Mouse (Mus musculus) lung, postnatal 0 days (tissue): Measurements from ENCODE around the gene Smim20. TPM values are rescaled to one million over a fixed set of nuclear protein-coding genes. Genes with fewer than 3 reads are reported as not detected.
A peak's percentile ranks its signal among the peaks of the same experiment; 100 is the strongest.

Experiments used
- ATAC-seq: fragments of 200-750 bp; cut with Nextera tagmentation; 2 replicates; pipeline ENCODE4 v1.8.0; 2017; ENCODE audit warnings: moderate library complexity
- DNase-seq: peaks from one replicate; pipeline ENCODE4 v3.0.0-alpha.2; 2016; ENCODE audit warnings: low spot score
- H3K27ac ChIP-seq: fragments of 300-500 bp; sonication (generic); 2 replicates; pipeline ENCODE4 v1.5.1; 2014; ENCODE audit warnings: antibody characterized with exemption, mild to moderate bottlenecking, low read length, mixed read lengths
- H3K27me3 ChIP-seq: fragments of 300-500 bp; sonication (generic); replicated peaks from 2 replicates; pipeline ENCODE4 v1.6.1; 2014; ENCODE audit warnings: low read length, mixed read lengths; ENCODE audit not compliant: insufficient read depth
- H3K36me3 ChIP-seq: fragments of 300-500 bp; sonication (generic); 2 replicates; pipeline ENCODE4 v1.6.1; 2014; ENCODE audit warnings: low read length, mixed read lengths; ENCODE audit not compliant: insufficient read depth
- H3K4me1 ChIP-seq: fragments of 300-500 bp; sonication (generic); 2 replicates; pipeline ENCODE4 v1.6.1; 2014; ENCODE audit warnings: antibody characterized with exemption, low read depth, low read length, mixed read lengths; ENCODE audit not compliant: insufficient read depth
- H3K4me2 ChIP-seq: fragments of 300-500 bp; sonication (generic); replicated peaks from 2 replicates; pipeline ENCODE4 v1.6.1; 2014; ENCODE audit warnings: low read depth, mild to moderate bottlenecking, low read length, moderate library complexity, mixed read lengths
- H3K4me3 ChIP-seq: fragments of 300-500 bp; sonication (generic); 2 replicates; pipeline ENCODE4 v1.5.1; 2014; ENCODE audit warnings: low read depth, low read length
- H3K9ac ChIP-seq: fragments of 300-500 bp; sonication (generic); replicated peaks from 2 replicates; pipeline ENCODE4 v1.6.1; 2014; ENCODE audit warnings: low read depth, mild to moderate bottlenecking
- H3K9me3 ChIP-seq: fragments of 300-500 bp; sonication (generic); 2 replicates; pipeline ENCODE4 v1.6.1; 2016; ENCODE audit warnings: low read length, mixed read lengths
- CTCF ChIP-seq: IDR thresholded peaks from 2 replicates; pipeline ENCODE4 v1.5.1; 2016; ENCODE audit warnings: antibody characterized with exemption, mild to moderate bottlenecking
- EP300 ChIP-seq: IDR thresholded peaks from 2 replicates; pipeline ENCODE4 v1.6.1; 2016; ENCODE audit warnings: antibody characterized with exemption, mild to moderate bottlenecking, control low read depth
- whole genome bisulfite sequencing: fragments of 180-500 bp; shearing (Covaris S2); extraction: QIAGEN DNeasy Blood & Tissue Kit; methylation state at CpG from one replicate; pipeline ENCODE4 v1.1.7; 2014; 5-methylcytosine and 5-hydroxymethylcytosine counted together
- polyA plus RNA-seq: library from polyadenylated mRNA; unstranded; fragments of >200 nt; fragmentation: Nextera tagmentation; extraction: Ambion mirVana; gene quantifications from 2 replicates; pipeline ENCODE4 v1.2.1, GENCODE M21; 2015

Gene Smim20
- polyA plus RNA-seq, result 85.6 and 88.2 TPM in 2 replicates

DNA sequence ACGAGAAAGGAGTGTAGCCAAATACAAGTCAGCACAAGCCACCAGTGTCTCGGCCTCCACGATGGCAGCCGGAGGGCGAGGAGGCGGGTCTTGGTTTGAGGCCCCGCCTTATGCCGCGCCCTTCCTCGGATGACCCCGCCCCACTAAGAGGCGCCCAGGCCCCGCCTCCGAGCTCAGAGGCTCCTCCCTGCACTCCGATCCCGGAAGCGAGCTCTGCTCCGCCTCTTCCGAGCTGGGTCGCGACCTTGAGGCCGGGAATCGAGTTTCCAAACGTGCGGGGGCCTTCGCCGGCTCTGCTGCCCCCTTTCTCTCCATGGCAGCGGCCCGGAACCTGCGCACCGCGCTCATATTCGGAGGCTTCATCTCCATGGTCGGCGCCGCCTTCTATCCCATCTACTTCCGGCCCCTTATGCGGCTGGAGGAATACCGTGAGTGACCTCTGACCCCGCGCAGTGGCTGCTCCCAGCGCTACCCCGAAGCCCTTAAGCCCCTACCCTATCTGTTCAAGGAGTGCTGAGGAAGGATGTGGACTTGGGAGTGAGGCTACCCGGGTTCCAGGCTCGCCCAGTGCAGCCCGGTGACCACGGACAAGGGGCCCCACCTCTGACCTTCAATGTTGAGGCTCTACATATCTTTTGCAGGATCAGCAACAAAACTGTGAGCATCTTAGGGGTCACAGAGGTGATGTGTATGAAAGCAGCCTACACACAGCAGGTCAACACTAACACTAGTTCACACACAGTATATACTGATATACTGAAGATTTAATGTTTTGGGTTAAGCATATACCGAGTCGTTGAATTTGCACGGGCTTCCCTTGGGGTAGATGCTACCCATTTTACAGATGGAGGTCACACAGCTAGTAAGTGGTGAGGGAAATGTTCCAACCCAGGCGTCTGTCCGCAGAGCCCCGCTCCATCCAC, at the start of gene Smim20:
Smim20 (plus strand) TSS at position 153 of the 923 bp plus-strand sequence.
- peak within 1 kb of the TSS; percentile 71 for H3K27ac ChIP-seq
- peak within 1 kb of the TSS; percentile 68 for H3K4me3 ChIP-seq
- no peaks in the 10 kb centered on the region for H3K9me3 ChIP-seq
- 13% methylated on average over 44 of the region's 53 CpGs for WGBS
- no peaks in the 10 kb centered on the region for H3K27me3 ChIP-seq
- peak within 1 kb of the TSS; percentile 72 for H3K9ac ChIP-seq
- TF ChIP-seq EP300, result no peak
- peak; percentile 16; the same call in 1 of the 2 replicates for TF ChIP-seq CTCF
- peaks cover 5% of the 10 kb centered on the region; the same call in 1 of the 2 replicates for H3K4me1 ChIP-seq
- peak within 1 kb of the TSS; percentile 87 for H3K4me2 ChIP-seq
- peak; percentile 94 for DNase-seq
- no peaks in the 10 kb centered on the region for H3K36me3 ChIP-seq
- peak; percentile 98 for ATAC-seq

DNA sequence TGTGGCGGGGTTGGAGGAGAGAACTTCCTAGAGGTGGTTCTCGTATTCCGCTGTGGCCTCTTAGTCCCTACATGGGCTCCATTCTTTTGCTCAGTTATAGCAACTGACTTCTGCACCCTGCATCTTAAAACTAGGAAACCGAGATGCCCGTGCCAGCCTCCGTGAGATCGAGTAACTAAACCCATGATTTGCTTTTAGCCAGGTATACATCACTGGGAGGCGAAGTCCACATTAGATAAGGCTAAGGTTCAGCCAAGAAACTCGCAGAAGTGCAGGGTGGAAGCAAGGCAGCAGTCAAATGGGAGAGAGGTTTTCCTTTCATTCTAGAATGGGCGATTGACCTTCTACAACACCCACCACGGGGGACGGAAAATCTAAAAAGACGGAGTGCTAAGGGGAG, 41.4 kb upstream of the Smim20 start:
- no peak overlapping the region for H3K27ac ChIP-seq
- no peak for TF ChIP-seq EP300
- no peak for TF ChIP-seq CTCF
- no peak overlapping the region for H3K9ac ChIP-seq
- H3K9me3 ChIP-seq, result no peaks in the 10 kb centered on the region
- H3K4me1 ChIP-seq, result no peaks in the 10 kb centered on the region
- DNase-seq, result no peak
- ATAC-seq, result no peak
- no peaks in the 10 kb centered on the region for H3K27me3 ChIP-seq
- H3K4me2 ChIP-seq, result no peak overlapping the region
- H3K36me3 ChIP-seq, result no peaks in the 10 kb centered on the region
- WGBS, result 78% methylated on average over 13 of the region's 13 CpGs
- H3K4me3 ChIP-seq, result no peak overlapping the region

DNA sequence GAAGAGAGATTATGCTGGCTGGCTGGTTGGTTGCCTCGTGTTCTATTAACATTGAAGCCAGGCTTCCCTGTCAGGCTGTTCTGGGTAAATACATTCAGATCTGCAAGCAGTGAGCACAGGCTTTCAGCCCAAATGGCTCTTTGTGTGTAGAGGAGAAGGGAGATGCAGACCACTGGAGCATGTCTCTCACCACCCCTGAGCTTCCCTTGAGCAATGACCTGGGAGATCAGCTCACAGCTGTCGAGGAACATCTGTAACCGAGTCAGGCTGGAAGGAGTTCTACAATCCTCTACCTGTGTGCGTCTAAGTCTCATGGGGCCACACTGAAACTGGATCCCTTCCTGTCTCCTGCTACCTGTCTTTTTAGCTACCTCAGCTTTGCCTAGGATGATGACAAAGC, 36.3 kb upstream of the Smim20 start:
- Histone ChIP-seq H3K4me2 (no peak overlapping the region), H3K9me3 (no peaks in the 10 kb centered on the region), H3K27ac (no peak overlapping the region), H3K4me1 (no peaks in the 10 kb centered on the region), H3K27me3 (no peaks in the 10 kb centered on the region; the same call in 1 of the 2 replicates), H3K9ac (no peak overlapping the region), H3K36me3 (no peaks in the 10 kb centered on the region), H3K4me3 (no peak overlapping the region)
- ATAC-seq (no peak), DNase-seq (no peak)
- no peak for TF ChIP-seq CTCF
- no peak for TF ChIP-seq EP300
- WGBS, result 61% methylated on average over 4 of the region's 4 CpGs

DNA sequence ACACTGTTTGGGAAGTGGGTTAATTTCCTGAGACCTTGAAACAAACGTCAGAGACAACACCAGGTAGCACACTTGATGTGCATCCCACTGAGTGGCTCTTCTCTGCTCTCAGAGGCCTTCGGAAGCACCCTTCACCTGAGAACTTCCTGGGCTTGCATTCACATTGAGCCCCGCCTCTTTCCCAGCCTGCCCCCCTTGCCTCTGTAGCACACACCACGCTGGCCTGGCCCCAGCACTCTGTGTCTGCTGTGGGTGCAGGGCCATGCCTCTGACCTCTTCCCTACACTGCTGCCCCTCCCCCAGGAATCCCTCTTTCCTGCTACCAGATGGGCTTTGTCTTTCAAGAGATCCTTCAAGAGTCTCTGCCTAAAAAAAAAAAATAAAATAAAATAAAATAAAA, 31.3 kb upstream of the Smim20 start:
- H3K27me3 ChIP-seq, result no peaks in the 10 kb centered on the region; the same call in 1 of the 2 replicates
- 11% methylated on average over 4 of the region's 4 CpGs for WGBS
- DNase-seq (peak; percentile 73), ATAC-seq (peak; percentile 89)
- no peaks in the 10 kb centered on the region for H3K4me1 ChIP-seq
- no peaks in the 10 kb centered on the region for H3K36me3 ChIP-seq
- no peak overlapping the region for H3K4me2 ChIP-seq
- no peak overlapping the region for H3K4me3 ChIP-seq
- TF ChIP-seq EP300 (no peak), CTCF (no peak)
- no peaks in the 10 kb centered on the region for H3K9me3 ChIP-seq
- no peak overlapping the region for H3K27ac ChIP-seq
- no peak overlapping the region for H3K9ac ChIP-seq

DNA sequence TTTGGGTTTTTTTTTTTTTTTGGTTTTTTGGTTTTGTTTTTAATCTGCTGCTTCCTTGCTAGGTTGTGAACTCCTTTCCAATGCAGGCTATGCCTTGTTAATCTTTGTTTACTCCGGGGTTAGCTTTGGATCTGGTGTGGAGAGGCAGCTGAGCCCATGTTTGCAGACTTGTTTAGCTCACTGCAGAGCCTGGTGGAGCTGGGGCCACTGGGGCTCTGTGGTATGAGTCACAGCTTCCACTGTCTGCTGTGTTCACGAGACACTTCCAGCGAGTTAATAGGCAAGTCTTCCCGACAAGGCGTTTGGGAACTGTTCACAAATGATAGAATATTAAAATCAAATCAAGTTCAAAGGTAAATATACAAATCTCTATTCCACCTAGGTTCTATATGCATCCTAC, 30.7 kb upstream of the Smim20 start:
- Histone ChIP-seq H3K9me3 (no peaks in the 10 kb centered on the region), H3K9ac (no peak overlapping the region), H3K36me3 (no peaks in the 10 kb centered on the region), H3K4me3 (no peak overlapping the region), H3K27me3 (no peaks in the 10 kb centered on the region; the same call in 1 of the 2 replicates), H3K4me1 (no peaks in the 10 kb centered on the region), H3K27ac (no peak overlapping the region), H3K4me2 (no peak overlapping the region)
- peak; percentile 41; the same call in 1 of the 2 replicates for ATAC-seq
- WGBS, result 3% methylated on average over 5 of the region's 5 CpGs
- TF ChIP-seq EP300, result no peak
- no peak for TF ChIP-seq CTCF
- peak; percentile 43 for DNase-seq

DNA sequence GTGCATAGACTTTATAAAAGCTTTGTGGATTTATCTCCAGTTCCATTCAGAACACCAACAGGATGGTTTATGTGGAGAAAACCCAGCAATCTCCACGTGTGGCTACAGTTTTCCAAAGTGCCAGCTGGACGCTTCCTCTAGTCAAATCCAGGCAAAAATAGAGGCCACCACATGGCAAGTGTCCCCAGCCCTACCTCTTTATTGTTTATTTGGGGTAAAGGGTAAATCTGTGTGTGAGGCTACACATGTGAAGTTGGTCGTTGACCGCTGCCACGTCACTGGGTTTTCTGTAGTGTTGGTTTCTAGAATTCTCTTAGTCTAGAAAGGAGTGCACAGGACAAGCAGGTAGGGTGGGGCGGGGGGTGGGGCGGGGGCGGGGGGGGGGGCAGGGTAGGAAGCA, 30.1 kb upstream of the Smim20 start:
- Histone ChIP-seq H3K4me3 (no peak overlapping the region), H3K9ac (no peak overlapping the region), H3K4me1 (no peaks in the 10 kb centered on the region), H3K9me3 (no peaks in the 10 kb centered on the region), H3K4me2 (no peak overlapping the region), H3K36me3 (no peaks in the 10 kb centered on the region), H3K27ac (no peak overlapping the region), H3K27me3 (no peaks in the 10 kb centered on the region)
- ATAC-seq (no peak), DNase-seq (no peak)
- 72% methylated on average over 7 of the region's 8 CpGs for WGBS
- TF ChIP-seq EP300 (no peak), CTCF (no peak)
